Mouse (Mus musculus): Measurements from ENCODE around the gene Pjvk.

DNA sequence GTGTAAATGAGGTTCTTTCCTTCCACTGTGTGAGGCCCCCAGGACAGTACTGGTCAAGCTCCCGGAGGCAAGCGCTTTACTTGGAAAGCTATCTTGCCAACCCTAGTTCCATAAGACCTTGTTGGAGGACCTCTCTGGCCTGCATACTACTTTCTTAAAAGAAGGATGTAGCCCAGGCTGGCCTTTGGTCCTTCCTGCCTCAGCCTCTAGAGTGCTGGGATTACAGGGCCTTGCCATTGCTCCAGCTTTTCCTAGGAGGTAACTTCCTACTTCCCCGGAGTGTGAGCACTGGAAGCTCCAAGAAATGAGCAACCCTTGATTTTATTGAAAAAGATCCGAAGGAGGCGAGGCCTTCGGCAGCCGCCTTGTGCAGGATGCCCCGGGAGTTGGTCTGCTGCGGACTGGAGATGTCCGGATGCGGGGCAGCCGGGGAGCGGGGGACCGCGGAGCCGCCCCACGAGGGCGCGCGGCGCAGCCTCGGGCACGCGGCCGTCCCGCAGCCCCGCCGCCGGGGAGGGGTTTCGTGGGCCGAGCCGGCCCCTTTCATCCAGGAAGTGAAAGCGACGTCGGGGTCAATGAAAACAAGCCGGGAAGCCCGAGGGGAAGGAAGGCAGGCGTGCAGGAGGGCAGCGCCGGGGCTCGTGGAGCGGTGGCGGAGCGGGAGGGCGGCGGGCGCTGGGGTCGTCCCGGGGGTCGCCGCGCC, 26.6 kb downstream of the Pjvk start, which contains the start of gene Plekha3:
- TF ChIP-seq POLR2A (IDR thresholded peaks at IDR 0.05; ENCODE audit: insufficient read depth, low read length) = no peak
- no peak for TF ChIP-seq CTCF (IDR thresholded peaks at IDR 0.05; ENCODE audit: low read depth, low read length)
- no peak for TF ChIP-seq EP300 (IDR thresholded peaks at IDR 0.05; ENCODE audit: insufficient read depth, low read depth, low read length)

All from ES-Bruce4 (cell line).